Comparison of ENCODE assay signal across 9 mouse cellular contexts in the genomic region with DNA sequence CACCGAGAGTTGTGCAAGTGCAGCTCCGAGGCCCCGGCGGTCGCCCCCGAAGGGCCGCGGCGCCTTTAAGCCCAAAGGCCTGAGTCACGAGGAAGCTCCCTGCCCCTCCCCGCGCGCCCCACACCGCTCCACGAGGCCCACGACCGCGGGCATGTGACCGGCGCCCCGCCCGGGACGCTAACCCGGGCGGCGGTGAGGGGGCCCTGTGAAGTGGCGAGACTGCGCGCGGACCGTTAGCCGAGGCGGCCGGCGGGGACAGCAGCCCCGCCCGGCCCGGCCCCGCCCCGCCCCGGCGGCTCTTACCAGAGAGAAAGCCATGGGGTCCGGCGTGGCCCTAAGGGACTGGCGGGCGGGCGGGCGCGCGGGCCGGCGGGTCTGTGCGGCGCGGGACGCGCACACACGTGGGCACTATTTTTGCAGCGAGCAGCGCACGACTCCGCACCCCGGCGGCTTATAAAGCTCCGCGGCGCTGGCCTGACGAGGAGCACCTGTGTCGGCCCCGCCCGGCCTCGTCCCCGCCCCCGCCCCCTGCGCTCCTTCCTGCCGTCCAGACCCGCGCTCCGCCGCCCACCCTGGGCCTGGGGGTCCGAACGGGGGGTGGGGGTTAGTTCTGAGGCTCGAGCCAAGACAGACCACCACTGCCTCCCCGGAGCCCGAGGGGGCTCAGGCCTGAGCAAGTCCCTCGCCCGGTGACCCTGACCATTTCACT. TPM values are rescaled to one million over a fixed set of nuclear protein-coding genes. Genes with fewer than 3 reads are reported as not detected.
A peak's percentile ranks its signal among the peaks of the same experiment; 100 is the strongest.
DNase-seq lines count a peak whose midpoint lies in the region; ATAC-seq and TF ChIP-seq lines count a peak whose summit lies in the region.
"Had no signal": no experiment of that assay in that cellular context is flagged by ENCODE, and none has a peak within 500 bp of the region (broad histone marks: within the 10 kb centered on the region; RNA-seq: fewer than 3 reads in every experiment).

No protein-coding gene starts in this region.

- no peak for TF ChIP-seq POLR2A in bone marrow macrophage, adult 2 months (IDR thresholded peaks at IDR 0.05; ENCODE audit: borderline replicate concordance, low read depth, low read length)

- intact Hi-C loops in heart, postnatal 10 days (cut with DNase I), result loop anchor here (5.0 to 10.0 kb wide), 2 partner anchors 68 to 310 kb away; partner anchors contain the start of gene Ramac

- WGBS in forebrain, embryonic 13.5 days, result 2% methylated on average over 66 of the region's 87 CpGs
- WGBS in liver, postnatal 0 days (ENCODE audit: insufficient replicate concordance), result 2% methylated on average over 53 of the region's 87 CpGs
- WGBS in neural tube, embryonic 14.5 days, result under 1% methylated on average over 56 of the region's 87 CpGs

- ATAC-seq in forebrain, embryonic 13.5 days, result peak; percentile 65
- peak; percentile 48; the same call in 1 of the 2 replicates for ATAC-seq in liver, postnatal 0 days
- peak; percentile 56 for ATAC-seq in neural tube, embryonic 14.5 days (ENCODE audit: low read depth)

- no peaks in the 10 kb centered on the region for H3K9me3 ChIP-seq in forebrain, embryonic 13.5 days (replicated peaks)
- H3K9me3 ChIP-seq in liver, postnatal 0 days (ENCODE audit: low read length), result no peaks in the 10 kb centered on the region
- H3K9me3 ChIP-seq in neural tube, embryonic 14.5 days (ENCODE audit: control insufficient read depth, low read length), result no peaks in the 10 kb centered on the region

- H3K4me3 ChIP-seq in bone marrow macrophage, adult 2 months (ENCODE audit: insufficient read depth, low read length), result peak overlapping the region; percentile 53
- peak overlapping the region; percentile 50 for H3K4me3 ChIP-seq in forebrain, embryonic 13.5 days
- peak overlapping the region; percentile 46 for H3K4me3 ChIP-seq in liver, postnatal 0 days (ENCODE audit: low read depth, low read length)
- H3K4me3 ChIP-seq in neural tube, embryonic 14.5 days (ENCODE audit: low read depth, low read length), result peak overlapping the region; percentile 54

- 0 out of 2 replicates have a peak, but pooled peaks cover 3% of the 10 kb centered on the region for H3K4me1 ChIP-seq in bone marrow macrophage, adult 2 months (ENCODE audit: control insufficient read depth, insufficient read depth, low read length)
- H3K4me1 ChIP-seq in forebrain, embryonic 13.5 days, result peaks cover 26% of the 10 kb centered on the region
- H3K4me1 ChIP-seq in liver, postnatal 0 days (ENCODE audit: insufficient read depth), result peaks cover 14% of the 10 kb centered on the region
- peaks cover 21% of the 10 kb centered on the region; the same call in 1 of the 2 replicates for H3K4me1 ChIP-seq in neural tube, embryonic 14.5 days (ENCODE audit: control insufficient read depth, insufficient read depth, low read length)

- H3K4me2 ChIP-seq in forebrain, embryonic 13.5 days, result peak overlapping the region; percentile 85
- peak overlapping the region; percentile 73 for H3K4me2 ChIP-seq in liver, postnatal 0 days (ENCODE audit: low read depth, low read length)
- H3K4me2 ChIP-seq in neural tube, embryonic 14.5 days (ENCODE audit: low read depth, low read length), result peak overlapping the region; percentile 91

- peak; percentile 15 for DNase-seq in CD4-positive helper T cell, adult 2 months (ENCODE audit: low read depth, low spot score)
- DNase-seq in heart, postnatal 10 days, result peak; percentile 53 to 62
- DNase-seq in kidney, postnatal 25 days, result peak; percentile 48 to 81
- peak; percentile 29 for DNase-seq in liver, postnatal 0 days
- DNase-seq in ovary, postnatal 14 days (ENCODE audit: low spot score), result no peak

- no peak for TF ChIP-seq EP300 in liver, postnatal 0 days (IDR thresholded peaks at IDR 0.05; ENCODE audit: low read depth)

- H3K27ac ChIP-seq in bone marrow macrophage, adult 2 months (ENCODE audit: insufficient read depth, low read depth, low read length), result no peak overlapping the region
- H3K27ac ChIP-seq in forebrain, embryonic 13.5 days, result no peak overlapping the region
- no peak overlapping the region for H3K27ac ChIP-seq in liver, postnatal 0 days (ENCODE audit: low read depth)
- no peak overlapping the region for H3K27ac ChIP-seq in neural tube, embryonic 14.5 days (ENCODE audit: low read depth, low read length)
- H3K27ac ChIP-seq: macrophage had no signal

- no peaks in the 10 kb centered on the region for H3K36me3 ChIP-seq in forebrain, embryonic 13.5 days (ENCODE audit: poor library complexity, severe bottlenecking)
- no peaks in the 10 kb centered on the region for H3K36me3 ChIP-seq in liver, postnatal 0 days (replicated peaks; ENCODE audit: insufficient read depth, low read length)
- no peaks in the 10 kb centered on the region; the same call in 1 of the 2 replicates for H3K36me3 ChIP-seq in neural tube, embryonic 14.5 days (ENCODE audit: control insufficient read depth, insufficient read depth, low read length)

- H3K9ac ChIP-seq in forebrain, embryonic 13.5 days, result peak overlapping the region; percentile 59
- no peak overlapping the region for H3K9ac ChIP-seq in liver, postnatal 0 days (replicated peaks)
- peak overlapping the region; percentile 48 for H3K9ac ChIP-seq in neural tube, embryonic 14.5 days (replicated peaks; ENCODE audit: low read depth, low read length)

- TF ChIP-seq CTCF in bone marrow macrophage, adult 2 months (IDR thresholded peaks at IDR 0.05; ENCODE audit: low read depth, low read length), result no peak
- no peak for TF ChIP-seq CTCF in liver, postnatal 0 days (IDR thresholded peaks at IDR 0.05; ENCODE audit: low read depth)

- peaks cover 85% of the 10 kb centered on the region for H3K27me3 ChIP-seq in forebrain, embryonic 13.5 days
- H3K27me3 ChIP-seq in liver, postnatal 0 days (ENCODE audit: insufficient read depth, low read length), result peaks cover 72% of the 10 kb centered on the region
- H3K27me3 ChIP-seq in neural tube, embryonic 14.5 days (ENCODE audit: control insufficient read depth, insufficient read depth, low read length), result peaks cover 42% of the 10 kb centered on the region

RNA-seq across cellular contexts. Expression of gene Cpeb1, which starts 0.8 kb away (rescaled TPM):
- 0.97 and 1.1 TPM in 2 replicates for polyA plus RNA-seq in bone marrow macrophage, adult 2 months (2012; ENCODE audit: insufficient read depth, insufficient read length, missing spikeins)
- polyA plus RNA-seq in forebrain, embryonic 13.5 days (2015; fragmentation: Nextera tagmentation; extraction: Ambion mirVana), result 0.87 and 1.0 TPM in 2 replicates
- 10 to 100 TPM in 1 of 2 experiments, 1 to 10 TPM in 1; 9.8 to 11.5 TPM for total RNA-seq in heart, postnatal 10 days (2021)
- polyA plus RNA-seq in liver, postnatal 0 days (2015; fragmentation: Nextera tagmentation; extraction: Ambion mirVana), result 0.08 and 0.28 TPM in 2 replicates
- 6.9 and 8.0 TPM in 2 replicates for polyA plus RNA-seq in neural tube, embryonic 14.5 days (2014; fragmentation: Nextera tagmentation; extraction: Ambion mirVana)

RNA-seq across cellular contexts. Expression of gene Ap3b2, which starts 39.2 kb away (rescaled TPM):
- polyA plus RNA-seq in bone marrow macrophage, adult 2 months (2012; ENCODE audit: insufficient read depth, insufficient read length, missing spikeins), result not detected in 2 replicates
- 71.6 and 80.6 TPM in 2 replicates for polyA plus RNA-seq in forebrain, embryonic 13.5 days (2015; fragmentation: Nextera tagmentation; extraction: Ambion mirVana)
- under 1 TPM in 1 of 2 experiments, not detected in 1; 0.22 TPM for total RNA-seq in heart, postnatal 10 days (2021)
- polyA plus RNA-seq in liver, postnatal 0 days (2015; fragmentation: Nextera tagmentation; extraction: Ambion mirVana), result 0.07 TPM in 1 of 2 replicates, not detected in the other
- polyA plus RNA-seq in neural tube, embryonic 14.5 days (2014; fragmentation: Nextera tagmentation; extraction: Ambion mirVana), result 136 and 145 TPM in 2 replicates
- polyA plus RNA-seq: macrophage had no signal

RNA-seq across cellular contexts. Expression of gene BC048679, which starts 43.6 kb away (rescaled TPM):
- polyA plus RNA-seq in bone marrow macrophage, adult 2 months (2012; ENCODE audit: insufficient read depth, insufficient read length, missing spikeins), result not detected in 2 replicates
- not detected in 2 replicates for polyA plus RNA-seq in forebrain, embryonic 13.5 days (2015; fragmentation: Nextera tagmentation; extraction: Ambion mirVana)
- total RNA-seq in heart, postnatal 10 days (2021), result not detected
- polyA plus RNA-seq in liver, postnatal 0 days (2015; fragmentation: Nextera tagmentation; extraction: Ambion mirVana), result not detected in 2 replicates
- not detected in 2 replicates for polyA plus RNA-seq in neural tube, embryonic 14.5 days (2014; fragmentation: Nextera tagmentation; extraction: Ambion mirVana)
- polyA plus RNA-seq: macrophage had no signal

Comparison
In these comparisons a context has a peak if more than half of its experiments do, and no peak if none do; other contexts are left out.
1. RNA of gene Ap3b2, which starts 39.2 kb away (polyA plus RNA-seq): 136 to 145 TPM in neural tube, embryonic 14.5 days and 71.6 to 80.6 TPM in forebrain, embryonic 13.5 days; 0.07 TPM in liver, postnatal 0 days and not detected in bone marrow macrophage, adult 2 months; every median in the first group is over 10 times any median in the second.
2. Peak in every context shown above with its lines, with median percentiles within 50 percentile points of each other: H3K4me3 ChIP-seq, ATAC-seq and H3K4me2 ChIP-seq.